Mouse (Mus musculus): ENCODE results near the gene Psph. TPM values are rescaled to one million over a fixed set of nuclear protein-coding genes. Genes with fewer than 3 reads are reported as not detected.
A peak's percentile ranks its signal among the peaks of the same experiment; 100 is the strongest.
"Not testable (repeated sequence)": the region's sequence is repeated elsewhere in the genome, so short reads cannot be mapped to it uniquely, and the experiment has no call there.

The Psph gene
- 34.7 and 38.5 TPM in 2 replicates for polyA plus RNA-seq (2015; fragmentation: Nextera tagmentation; extraction: Ambion mirVana)

GRCm38 (mm10) chr5:129786818-129787790 lies at the start of gene Psph:
Gene Psph, minus strand, starts transcription at chr5:129787449.
- peaks cover 32% of the 10 kb centered on the region for H3K4me1 ChIP-seq (replicated peaks)
- H3K9me3 ChIP-seq, result no peaks in the 10 kb centered on the region
- peak within 1 kb of the TSS; percentile 99 for H3K4me3 ChIP-seq
- WGBS, result under 1% methylated on average over 73 of the region's 73 CpGs
- no peaks in the 10 kb centered on the region for H3K27me3 ChIP-seq
- H3K27ac ChIP-seq (replicated peaks), result peak within 1 kb of the TSS; percentile 99
- peaks cover 34% of the 10 kb centered on the region for H3K36me3 ChIP-seq
- peak within 1 kb of the TSS; percentile 86 for H3K4me2 ChIP-seq
- peak; percentile 99 for ATAC-seq (ENCODE audit: low FRiP score, low read depth)
- peak within 1 kb of the TSS; percentile 98 for H3K9ac ChIP-seq

GRCm38 (mm10) chr5:129790591-129790990 lies 3.3 kb upstream of the Psph start:
- not testable (repeated sequence) for H3K4me3 ChIP-seq; H3K9ac ChIP-seq; H3K9me3 ChIP-seq; ATAC-seq (ENCODE audit: low FRiP score, low read depth); H3K27me3 ChIP-seq; H3K27ac ChIP-seq (replicated peaks); H3K4me2 ChIP-seq
- Histone ChIP-seq H3K4me1 (replicated peaks) (peaks cover 29% of the 10 kb centered on the region), H3K36me3 (peaks cover 58% of the 10 kb centered on the region)
- 96% methylated on average over 7 of the region's 8 CpGs for WGBS

- H3K27me3 ChIP-seq, result no peaks in the 10 kb centered on the region
- ATAC-seq (ENCODE audit: low FRiP score, low read depth), result no peak
- H3K36me3 ChIP-seq, result peaks cover 43% of the 10 kb centered on the region
- WGBS, result 14% methylated on average over 11 of the region's 11 CpGs
- H3K9ac ChIP-seq, result peak overlapping the region; percentile 98
- peak overlapping the region; percentile 99 for H3K4me3 ChIP-seq
- peak overlapping the region; percentile 99; the same call in 1 of the 2 replicates for H3K27ac ChIP-seq (replicated peaks)
- H3K4me2 ChIP-seq, result peak overlapping the region; percentile 86
- H3K4me1 ChIP-seq (replicated peaks), result peaks cover 32% of the 10 kb centered on the region
- H3K9me3 ChIP-seq, result no peaks in the 10 kb centered on the region
Measured at GRCm38 (mm10) chr5:129787818-129788593, 757 bp upstream of the Psph start.

GRCm38 (mm10) chr5:129786161-129786560 lies 1.1 kb downstream of the Psph start:
- no peaks in the 10 kb centered on the region for H3K27me3 ChIP-seq
- ATAC-seq (ENCODE audit: low FRiP score, low read depth), result no peak
- H3K9ac ChIP-seq, result peak overlapping the region; percentile 98
- WGBS, result 80% methylated on average over 6 of the region's 6 CpGs
- peak overlapping the region; percentile 74 for H3K4me2 ChIP-seq
- H3K27ac ChIP-seq (replicated peaks), result peak overlapping the region; percentile 99
- H3K9me3 ChIP-seq, result no peaks in the 10 kb centered on the region
- H3K36me3 ChIP-seq, result peaks cover 26% of the 10 kb centered on the region
- H3K4me3 ChIP-seq, result peak overlapping the region; percentile 99
- peaks cover 32% of the 10 kb centered on the region for H3K4me1 ChIP-seq (replicated peaks)

DNA sequence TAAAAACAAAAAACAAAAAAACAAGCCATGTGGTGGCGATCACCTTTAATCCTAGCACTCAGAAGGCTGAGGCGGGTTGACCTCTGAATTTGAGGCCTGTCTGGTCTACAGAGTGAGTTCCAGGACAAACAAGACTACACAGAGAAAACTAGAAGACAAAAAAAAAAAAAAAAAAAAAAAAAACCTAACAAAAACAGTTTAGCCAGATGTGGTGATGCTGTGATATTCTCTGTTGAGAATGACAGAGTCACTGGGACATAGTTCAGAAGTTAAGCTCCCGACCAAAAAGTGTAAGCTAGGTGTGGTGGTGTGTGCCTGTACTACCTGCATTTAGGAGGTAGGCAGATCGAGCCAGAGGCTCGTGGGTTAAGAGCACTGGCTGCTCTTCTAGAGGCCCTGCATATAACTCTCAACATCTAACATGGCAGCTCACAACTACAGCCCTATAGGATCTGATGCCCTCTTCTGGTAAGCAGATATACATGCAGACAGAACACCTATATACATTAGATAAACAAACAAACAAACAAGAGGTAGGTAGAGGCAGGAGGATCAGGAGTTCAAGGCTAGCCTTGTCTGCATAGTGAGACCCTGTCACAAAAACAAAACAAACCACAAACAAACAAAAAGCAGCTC lies 1.9 kb downstream of the Psph start:
- Histone ChIP-seq H3K27ac (replicated peaks) (no peak overlapping the region), H3K4me2 (no peak overlapping the region), H3K36me3 (peaks cover 19% of the 10 kb centered on the region), H3K9ac (no peak overlapping the region), H3K4me3 (no peak overlapping the region), H3K27me3 (no peaks in the 10 kb centered on the region), H3K9me3 (no peaks in the 10 kb centered on the region), H3K4me1 (replicated peaks) (peaks cover 32% of the 10 kb centered on the region)
- WGBS, result 91% methylated on average over 5 of the region's 5 CpGs
- ATAC-seq (ENCODE audit: low FRiP score, low read depth), result no peak

GRCm38 (mm10) chr5:129782211-129782610 lies 5.0 kb downstream of the Psph start:
- H3K9me3 ChIP-seq, result no peaks in the 10 kb centered on the region
- no peak overlapping the region for H3K27ac ChIP-seq (replicated peaks)
- H3K36me3 ChIP-seq, result no peaks in the 10 kb centered on the region
- H3K4me3 ChIP-seq, result no peak overlapping the region
- no peaks in the 10 kb centered on the region for H3K27me3 ChIP-seq
- H3K4me2 ChIP-seq, result no peak overlapping the region
- WGBS, result 56% methylated on average over 3 of the region's 3 CpGs
- H3K9ac ChIP-seq, result no peak overlapping the region
- no peak for ATAC-seq (ENCODE audit: low FRiP score, low read depth)
- peaks cover 23% of the 10 kb centered on the region for H3K4me1 ChIP-seq (replicated peaks)

DNA sequence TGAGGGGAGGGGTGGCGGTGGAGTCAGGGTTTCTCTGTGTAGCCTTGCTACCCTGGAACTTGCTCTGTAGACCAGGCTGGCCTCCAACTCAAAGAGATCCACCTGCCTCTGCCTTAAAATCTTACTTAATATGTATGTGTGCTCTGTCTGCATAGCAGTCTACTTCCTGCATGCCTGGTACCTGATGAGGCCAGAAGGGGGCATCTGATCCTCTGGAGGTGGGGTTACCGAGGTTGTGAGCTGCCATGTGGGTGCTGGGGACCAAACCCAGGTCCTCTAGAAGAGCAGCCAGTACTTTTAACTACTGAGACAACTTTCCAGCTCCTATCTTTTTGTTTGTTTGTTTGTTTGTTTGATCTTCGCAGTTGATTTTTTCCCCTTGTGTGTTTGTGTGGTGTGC lies 7.1 kb downstream of the Psph start:
- H3K4me2 ChIP-seq, result no peak overlapping the region
- WGBS, result 95% methylated on average over 3 of the region's 3 CpGs
- no peaks in the 10 kb centered on the region for H3K9me3 ChIP-seq
- no peak overlapping the region for H3K4me3 ChIP-seq
- H3K27me3 ChIP-seq, result no peaks in the 10 kb centered on the region
- H3K9ac ChIP-seq, result no peak overlapping the region
- no peak overlapping the region for H3K27ac ChIP-seq (replicated peaks)
- H3K36me3 ChIP-seq, result no peaks in the 10 kb centered on the region
- 0 out of 2 replicates have a peak, but pooled peaks have one; percentile 2 for ATAC-seq (ENCODE audit: low FRiP score, low read depth)
- H3K4me1 ChIP-seq (replicated peaks), result peaks cover 12% of the 10 kb centered on the region

- WGBS, result 2% methylated on average over 32 of the region's 32 CpGs
- ATAC-seq (ENCODE audit: low FRiP score, low read depth), result peak; percentile 92
Measured at GRCm38 (mm10) chr5:129778996-129779716, 8.1 kb downstream of the Psph start.

DNA sequence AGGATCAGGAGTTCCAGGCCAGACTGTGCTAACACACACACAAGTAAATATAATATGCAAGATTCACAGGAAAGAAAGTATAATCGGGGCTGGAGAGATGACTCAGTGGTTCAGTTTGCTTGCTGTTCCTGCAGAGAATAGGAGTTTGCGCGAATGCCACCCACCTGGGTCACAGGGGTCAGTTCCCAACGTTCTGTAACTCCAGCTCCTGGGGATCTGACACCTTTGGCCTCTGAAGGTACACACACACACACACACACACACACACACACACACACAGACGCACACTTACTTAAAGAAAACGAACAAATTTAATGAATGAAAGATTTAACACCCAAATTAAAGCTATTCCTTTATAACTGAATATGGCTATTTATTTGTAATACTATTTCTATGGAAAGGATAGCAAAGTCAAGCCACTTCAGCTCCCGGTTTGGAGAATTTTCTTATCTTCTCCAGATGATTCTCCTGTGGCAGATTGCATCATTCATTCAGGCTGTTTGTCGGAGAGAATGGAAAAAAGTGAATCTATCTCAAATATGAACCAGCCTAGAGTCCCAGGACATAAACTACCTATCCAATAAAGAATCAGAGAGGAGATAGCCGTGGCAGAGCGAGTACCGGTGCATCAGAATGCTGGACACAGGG lies 8.8 kb downstream of the Psph start:
- Histone ChIP-seq H3K4me3 (peak overlapping the region; percentile 51), H3K27ac (replicated peaks) (no peak overlapping the region; the same call in 1 of the 2 replicates), H3K36me3 (no peaks in the 10 kb centered on the region), H3K9ac (peak overlapping the region; percentile 34), H3K4me2 (peak overlapping the region; percentile 89), H3K4me1 (replicated peaks) (peaks cover 12% of the 10 kb centered on the region), H3K9me3 (no peaks in the 10 kb centered on the region), H3K27me3 (no peaks in the 10 kb centered on the region)
- WGBS, result 41% methylated on average over 11 of the region's 11 CpGs
- no peak for ATAC-seq (ENCODE audit: low FRiP score, low read depth)

More at GRCm38 (mm10) chr5:129778996-129779716, 8.1 kb downstream of the Psph start:
- Histone ChIP-seq H3K27me3 (no peaks in the 10 kb centered on the region), H3K4me1 (replicated peaks) (peaks cover 12% of the 10 kb centered on the region), H3K9me3 (no peaks in the 10 kb centered on the region), H3K36me3 (no peaks in the 10 kb centered on the region), H3K4me2 (peak overlapping the region; percentile 89), H3K27ac (replicated peaks) (peak overlapping the region; percentile 25; the same call in 1 of the 2 replicates), H3K9ac (peak overlapping the region; percentile 34), H3K4me3 (peak overlapping the region; percentile 51)

GRCm38 (mm10) chr5:129774661-129775060 lies 12.6 kb downstream of the Psph start:
- WGBS, result 93% methylated on average over 3 of the region's 3 CpGs
- no peak overlapping the region for H3K4me3 ChIP-seq

GRCm38 (mm10) chr5:129773330-129773729 lies 13.9 kb downstream of the Psph start:
- not testable (repeated sequence) for ATAC-seq (ENCODE audit: low FRiP score, low read depth); H3K4me1 ChIP-seq (replicated peaks); H3K9me3 ChIP-seq; H3K9ac ChIP-seq; H3K4me2 ChIP-seq; H3K36me3 ChIP-seq; H3K4me3 ChIP-seq; H3K27me3 ChIP-seq; H3K27ac ChIP-seq (replicated peaks)
- 92% methylated on average over 4 of the region's 4 CpGs for WGBS

More at GRCm38 (mm10) chr5:129774661-129775060, 12.6 kb downstream of the Psph start:
- no peaks in the 10 kb centered on the region for H3K27me3 ChIP-seq
- H3K9ac ChIP-seq, result no peak overlapping the region
- ATAC-seq (ENCODE audit: low FRiP score, low read depth), result no peak
- peaks cover 9% of the 10 kb centered on the region for H3K4me1 ChIP-seq (replicated peaks)
- H3K9me3 ChIP-seq, result no peaks in the 10 kb centered on the region
- no peak overlapping the region for H3K4me2 ChIP-seq
- no peak overlapping the region for H3K27ac ChIP-seq (replicated peaks)
- H3K36me3 ChIP-seq, result no peaks in the 10 kb centered on the region
